Mouse (Mus musculus) c-Kit-negative CD71-positive TER-119-positive erythroid progenitor cells, embryonic 14.5 days (primary cell): ENCODE data around the gene Cbx8.

Experiments used
- DNase-seq: peaks from one replicate; pipeline ENCODE4 v3.0.0-alpha.2; 2013; ENCODE audit warnings: low read depth, low spot score

The Cbx8 gene

GRCm38 (mm10) chr11:119078691-119079444 is 38.1 kb upstream of the Cbx8 start:
- DNase-seq: no peak

GRCm38 (mm10) chr11:119077755-119078154 is 37.0 kb upstream of the Cbx8 start:
- no peak for DNase-seq

DNA sequence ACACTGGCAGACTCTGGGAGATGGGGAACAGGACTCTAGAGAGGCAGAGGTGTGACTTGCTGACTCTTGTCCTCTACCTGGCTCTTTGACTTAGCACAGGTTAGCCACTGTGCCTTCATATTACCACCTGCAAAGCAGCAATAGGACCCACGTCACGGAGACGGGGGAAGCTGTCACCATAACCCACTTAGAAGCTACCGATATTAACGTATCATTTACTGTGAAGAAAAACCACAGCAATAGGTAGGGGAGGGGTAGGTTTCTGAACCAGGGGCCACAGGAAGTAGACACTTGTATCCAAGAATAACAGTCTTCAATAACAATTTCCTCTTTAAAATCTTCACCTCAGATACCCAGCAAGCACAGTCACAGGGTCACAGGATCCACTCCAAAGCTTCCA is 35.0 kb upstream of the Cbx8 start:
- no peak for DNase-seq

- DNase-seq: no peak
These were observed 33.2 kb upstream of the Cbx8 start for GRCm38 (mm10) chr11:119073876-119074433.

GRCm38 (mm10) chr11:119072986-119073385 is 32.2 kb upstream of the Cbx8 start:
- no peak for DNase-seq

DNA sequence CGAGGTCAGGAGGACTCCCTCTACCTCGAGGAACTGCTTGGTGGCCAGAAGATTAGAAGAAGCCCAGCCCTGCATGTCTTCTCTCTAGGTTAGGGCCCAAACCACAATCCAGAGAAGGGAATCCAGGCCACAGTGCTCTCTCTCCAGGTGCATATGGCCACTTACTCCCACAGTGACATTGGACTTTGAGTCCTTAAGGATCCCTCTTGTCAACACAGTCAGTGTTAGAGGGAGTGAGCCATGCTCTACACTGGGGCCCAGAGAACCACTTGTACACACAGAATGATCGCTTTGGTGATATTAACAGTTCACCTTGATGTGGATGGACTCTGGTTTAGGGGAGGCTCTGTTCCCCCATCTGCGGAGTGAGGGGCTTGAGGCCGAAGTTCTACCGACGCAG is 31.5 kb upstream of the Cbx8 start:
- no peak for DNase-seq

DNA sequence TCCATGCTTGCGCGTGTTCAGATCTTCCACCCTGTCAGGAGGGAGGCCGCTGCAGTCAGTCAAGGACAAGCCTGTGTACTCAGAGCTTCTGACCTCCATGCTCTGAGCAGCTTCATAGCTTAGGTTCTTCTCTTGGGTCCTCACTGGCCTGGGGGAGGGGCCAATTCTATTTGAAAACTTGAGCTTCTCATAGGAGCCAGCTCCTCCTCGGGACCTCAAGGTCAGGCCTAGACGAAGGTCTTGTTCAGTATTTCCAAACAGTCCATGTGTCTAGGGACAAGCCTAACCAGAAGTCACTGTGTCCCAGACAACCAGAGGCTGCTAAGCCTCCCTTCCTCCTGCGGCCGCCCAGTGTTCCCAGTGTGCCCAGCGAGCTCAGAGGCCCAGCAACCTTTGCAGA is 26.1 kb upstream of the Cbx8 start:
- no peak for DNase-seq

GRCm38 (mm10) chr11:119059256-119059655 is 18.5 kb upstream of the Cbx8 start:
- DNase-seq: no peak

DNA sequence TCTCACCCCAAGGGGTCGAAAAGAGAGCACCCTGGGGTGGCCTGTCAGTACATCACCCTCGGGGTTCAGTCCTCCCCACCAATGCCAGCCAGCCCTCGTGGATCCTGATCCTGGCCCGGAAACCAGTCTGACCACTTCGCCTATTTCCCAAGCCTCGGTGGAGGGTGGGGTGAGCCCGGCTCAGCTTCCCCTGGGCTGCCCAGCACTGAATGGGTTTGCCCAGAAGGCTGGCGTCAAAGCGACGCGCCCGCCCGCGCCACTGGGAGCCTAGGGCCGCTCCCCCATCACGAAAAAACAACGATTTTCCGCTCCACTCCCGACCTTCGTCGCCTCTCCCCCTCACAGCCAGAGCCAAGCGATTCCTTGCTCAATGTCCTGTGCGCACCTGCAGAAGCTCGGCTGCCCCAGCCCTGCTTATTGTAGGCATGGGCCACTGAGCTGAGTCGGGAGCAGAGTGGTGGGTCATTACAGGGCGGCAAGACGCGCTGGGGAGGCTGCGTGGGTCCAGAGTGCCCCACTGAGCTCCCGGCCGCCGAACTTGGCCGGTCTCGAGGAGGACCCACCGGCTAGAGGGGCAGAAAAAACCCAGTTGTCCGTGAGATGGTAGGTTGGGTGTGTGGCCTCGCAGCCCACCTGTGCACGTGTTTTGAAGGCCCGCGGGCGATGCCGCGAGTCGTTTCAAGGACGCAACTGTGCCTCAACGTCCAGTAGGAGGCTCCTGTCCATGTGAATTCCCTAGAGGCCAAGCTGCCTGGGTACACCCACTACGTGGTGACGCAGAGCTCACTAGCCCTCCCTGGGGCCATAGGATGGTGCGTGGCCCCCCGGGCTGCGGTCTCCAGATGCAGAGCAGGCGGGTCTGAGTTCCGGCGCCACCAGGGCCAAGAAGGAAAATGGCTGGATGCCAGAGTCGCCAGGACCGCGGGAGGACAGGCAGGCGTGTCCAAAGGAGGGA is 17.5 kb upstream of the Cbx8 start:
- no peak for DNase-seq

- DNase-seq: no peak
These were observed 16.5 kb upstream of the Cbx8 start for GRCm38 (mm10) chr11:119057291-119057690.

GRCm38 (mm10) chr11:119056301-119057211 is 15.8 kb upstream of the Cbx8 start:
- DNase-seq: no peak

GRCm38 (mm10) chr11:119055571-119056131 is 14.9 kb upstream of the Cbx8 start:
- no peak for DNase-seq

- DNase-seq: no peak
These were observed 13.9 kb upstream of the Cbx8 start for GRCm38 (mm10) chr11:119054351-119055345.

- no peak for DNase-seq
These were observed 13.1 kb upstream of the Cbx8 start for GRCm38 (mm10) chr11:119053738-119054350.

GRCm38 (mm10) chr11:119053257-119053670 is 12.5 kb upstream of the Cbx8 start:
- DNase-seq: no peak

- DNase-seq: no peak
These were observed 12.0 kb upstream of the Cbx8 start for GRCm38 (mm10) chr11:119052661-119053256.

- no peak for DNase-seq
These were observed 11.3 kb upstream of the Cbx8 start for GRCm38 (mm10) chr11:119051927-119052660.

DNA sequence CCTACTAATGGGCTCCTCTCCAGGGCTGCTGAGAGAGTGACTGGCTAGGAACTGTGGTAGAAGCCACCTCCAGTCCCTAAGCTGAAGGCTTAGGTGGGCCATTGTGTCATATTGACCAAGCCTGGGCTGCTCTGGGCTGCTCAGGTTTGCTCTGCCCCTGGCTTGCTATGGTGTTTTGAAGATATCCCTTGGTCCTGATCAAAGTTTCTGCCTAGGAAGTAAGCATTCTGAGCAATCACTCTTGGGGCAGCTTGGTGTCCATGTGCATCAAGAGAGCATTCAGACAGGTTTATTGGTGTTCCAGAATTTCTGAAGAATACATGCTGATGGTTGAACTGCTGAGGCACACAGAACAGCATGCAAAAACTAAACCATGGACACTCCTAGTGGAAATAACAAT is 10.7 kb upstream of the Cbx8 start:
- DNase-seq: no peak
